Mouse (Mus musculus): ENCODE measurements around the gene C3ar1. TPM values are rescaled to one million over a fixed set of nuclear protein-coding genes. Genes with fewer than 3 reads are reported as not detected.

C3ar1 gene
- polyA plus RNA-seq, 1 experiment from 2014 or later: 2.2 TPM

DNA sequence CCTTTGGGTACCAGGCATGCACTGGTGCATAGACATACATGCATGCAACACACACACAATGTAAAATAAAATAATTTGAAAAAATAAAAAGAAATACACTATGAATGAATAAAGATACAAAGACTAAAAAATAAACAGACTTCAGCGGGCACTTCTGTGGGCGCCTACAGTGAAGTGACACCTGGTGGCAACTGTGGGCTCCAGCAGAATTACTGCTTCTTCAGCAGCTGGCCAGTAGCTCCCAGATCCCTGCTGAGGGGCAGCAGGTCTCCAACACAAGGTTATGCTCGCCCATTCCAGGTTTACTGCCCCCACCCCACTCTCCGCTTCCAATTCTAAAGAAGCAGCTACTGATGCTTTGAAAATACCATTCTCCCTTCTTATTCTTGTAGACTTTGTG lies 12.0 kb upstream of the C3ar1 start:
- H3K4me2 ChIP-seq (replicated peaks): no peak overlapping the region
- no peaks in the 10 kb centered on the region for H3K4me1 ChIP-seq
- no peak for ATAC-seq (ENCODE audit: low FRiP score)
- no peak overlapping the region for H3K27ac ChIP-seq
- no peaks in the 10 kb centered on the region for H3K36me3 ChIP-seq
- H3K9ac ChIP-seq: no peak overlapping the region
- H3K4me3 ChIP-seq: no peak overlapping the region
- WGBS: 66% methylated on average over 4 of the region's 4 CpGs
- H3K9me3 ChIP-seq (replicated peaks): no peaks in the 10 kb centered on the region
- H3K27me3 ChIP-seq: no peaks in the 10 kb centered on the region; the same call in 1 of the 2 replicates

DNA sequence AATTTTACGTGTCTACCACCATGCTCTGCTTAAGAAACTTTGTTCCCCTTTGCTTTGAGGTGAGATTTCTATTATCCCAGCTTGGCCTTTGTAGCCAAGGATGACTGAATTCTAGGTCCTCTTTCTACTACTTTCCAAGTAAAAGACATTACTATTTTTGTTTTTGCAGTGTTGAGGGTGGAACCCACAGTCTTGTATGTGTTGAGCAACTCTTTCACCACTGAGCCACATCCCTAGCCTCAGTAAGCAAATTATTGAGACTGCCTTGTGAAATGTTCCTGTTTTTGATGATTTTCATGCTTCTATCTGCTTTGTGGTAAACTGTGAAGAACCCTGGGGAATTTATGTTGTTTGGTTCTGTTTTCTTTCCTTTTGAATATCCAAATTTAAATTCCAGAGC lies 6.9 kb upstream of the C3ar1 start:
- Histone ChIP-seq H3K9me3 (replicated peaks) (peaks cover 18% of the 10 kb centered on the region), H3K4me1 (no peaks in the 10 kb centered on the region), H3K4me3 (no peak overlapping the region), H3K9ac (no peak overlapping the region), H3K27me3 (no peaks in the 10 kb centered on the region), H3K27ac (no peak overlapping the region), H3K4me2 (replicated peaks) (no peak overlapping the region), H3K36me3 (no peaks in the 10 kb centered on the region)
- no peak for ATAC-seq (ENCODE audit: low FRiP score)
- 96% methylated on average over 1 of the region's 1 CpGs for WGBS

DNA sequence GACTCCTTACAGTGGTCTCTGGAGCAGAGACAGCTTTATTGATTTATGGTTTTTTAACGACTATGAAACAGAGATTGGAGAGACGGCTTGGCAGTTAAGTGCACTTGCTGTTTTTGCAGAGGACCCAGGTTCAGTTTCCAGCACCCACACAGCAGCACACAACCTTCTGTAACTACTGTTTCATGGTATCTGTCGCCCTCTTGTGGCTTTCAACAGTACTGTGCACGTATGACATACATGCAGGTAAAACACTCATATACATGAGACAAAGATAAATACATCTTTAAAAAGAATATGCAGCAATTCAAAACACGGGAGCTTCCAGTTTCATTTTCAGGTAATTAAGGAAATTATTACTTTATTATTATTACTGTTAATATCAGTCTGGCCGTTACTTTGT lies 6.5 kb upstream of the C3ar1 start:
- WGBS: 81% methylated on average over 6 of the region's 6 CpGs
- Histone ChIP-seq H3K9ac (no peak overlapping the region), H3K4me2 (replicated peaks) (no peak overlapping the region), H3K27me3 (no peaks in the 10 kb centered on the region), H3K4me1 (no peaks in the 10 kb centered on the region), H3K4me3 (no peak overlapping the region), H3K27ac (no peak overlapping the region), H3K36me3 (no peaks in the 10 kb centered on the region), H3K9me3 (replicated peaks) (peaks cover 18% of the 10 kb centered on the region)
- no peak for ATAC-seq (ENCODE audit: low FRiP score)

DNA sequence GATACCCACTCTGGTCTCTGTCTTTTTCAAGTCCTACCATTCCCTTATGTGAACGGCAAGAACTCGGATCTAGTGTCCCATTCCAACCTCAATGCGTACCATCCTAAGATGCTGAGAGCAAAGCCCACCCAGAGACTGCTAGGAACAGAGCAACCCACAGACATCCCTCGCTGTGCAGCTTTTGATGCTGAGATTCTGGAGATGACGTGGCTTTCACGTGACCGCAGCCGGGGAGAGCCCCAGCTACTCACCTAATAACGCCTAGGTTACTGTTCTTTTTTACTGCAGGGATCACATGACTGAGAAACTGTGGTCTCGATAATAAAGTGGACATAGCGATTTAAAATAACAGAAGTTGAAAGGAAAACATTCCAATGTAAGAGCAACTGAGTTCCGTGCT lies 1.4 kb downstream of the C3ar1 start:
- Histone ChIP-seq H3K27me3 (no peaks in the 10 kb centered on the region), H3K4me2 (replicated peaks) (no peak overlapping the region), H3K27ac (no peak overlapping the region), H3K9ac (no peak overlapping the region), H3K4me1 (no peaks in the 10 kb centered on the region), H3K36me3 (no peaks in the 10 kb centered on the region), H3K4me3 (no peak overlapping the region), H3K9me3 (replicated peaks) (no peaks in the 10 kb centered on the region)
- no peak for ATAC-seq (ENCODE audit: low FRiP score)
- WGBS: 86% methylated on average over 12 of the region's 12 CpGs

GRCm38 (mm10) chr6:122852696-122853095 lies 3.3 kb downstream of the C3ar1 start:
- WGBS: 73% methylated on average over 2 of the region's 2 CpGs
- no peak for ATAC-seq (ENCODE audit: low FRiP score)
- Histone ChIP-seq H3K4me1 (no peaks in the 10 kb centered on the region), H3K4me3 (no peak overlapping the region), H3K27me3 (no peaks in the 10 kb centered on the region), H3K36me3 (no peaks in the 10 kb centered on the region), H3K27ac (no peak overlapping the region), H3K4me2 (replicated peaks) (no peak overlapping the region), H3K9me3 (replicated peaks) (no peaks in the 10 kb centered on the region), H3K9ac (no peak overlapping the region)

DNA sequence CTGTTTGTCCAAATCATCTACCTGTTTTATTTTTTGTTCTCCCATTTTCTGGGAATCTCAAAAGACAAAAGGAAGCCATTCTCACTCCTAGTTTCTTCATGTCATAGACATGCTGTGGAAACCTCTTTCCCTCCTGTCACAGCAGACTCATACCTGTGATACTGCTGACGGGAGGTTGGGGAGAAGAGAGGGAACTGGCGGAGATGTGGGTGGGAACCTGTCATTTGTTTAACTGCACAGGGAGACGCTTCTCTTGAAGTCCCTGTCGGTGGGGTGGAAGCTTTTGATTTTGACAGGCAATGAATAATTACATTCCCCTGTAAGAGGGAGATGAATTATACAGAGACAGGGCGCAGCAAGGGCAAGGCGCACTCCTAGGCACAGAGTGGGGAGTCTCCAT lies 12.2 kb downstream of the C3ar1 start:
- no peaks in the 10 kb centered on the region for H3K4me1 ChIP-seq
- no peak for ATAC-seq (ENCODE audit: low FRiP score)
- H3K9ac ChIP-seq: no peak overlapping the region
- WGBS: 74% methylated on average over 6 of the region's 6 CpGs
- H3K36me3 ChIP-seq: peaks cover 45% of the 10 kb centered on the region
- H3K9me3 ChIP-seq (replicated peaks): no peaks in the 10 kb centered on the region
- no peak overlapping the region for H3K4me2 ChIP-seq (replicated peaks)
- no peak overlapping the region for H3K4me3 ChIP-seq
- no peak overlapping the region for H3K27ac ChIP-seq
- no peaks in the 10 kb centered on the region for H3K27me3 ChIP-seq

DNA sequence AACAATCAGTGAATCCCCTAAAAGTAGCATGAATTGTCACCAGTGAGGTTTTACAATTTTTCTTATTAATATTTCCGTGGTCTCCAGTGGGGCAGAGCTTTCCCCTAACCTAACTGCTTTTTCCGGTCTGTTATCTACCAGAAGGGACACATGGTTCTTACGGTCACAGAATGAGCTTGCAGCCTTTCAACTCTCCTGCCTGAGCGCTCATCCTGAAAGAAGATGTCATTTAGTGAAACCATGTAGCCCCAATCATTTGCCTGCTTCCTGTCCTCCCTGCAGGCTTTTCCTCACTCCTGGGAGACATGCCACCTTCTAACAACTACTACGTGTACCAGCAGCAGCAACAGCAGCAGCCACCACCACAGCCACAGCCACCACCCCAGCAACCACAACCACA lies 18.4 kb downstream of the C3ar1 start:
- H3K36me3 ChIP-seq: peaks cover 70% of the 10 kb centered on the region
- H3K9me3 ChIP-seq (replicated peaks): no peaks in the 10 kb centered on the region; the same call in 1 of the 2 replicates

GRCm38 (mm10) chr6:122836974-122837373 lies 19.0 kb downstream of the C3ar1 start:
- H3K36me3 ChIP-seq: peaks cover 71% of the 10 kb centered on the region
- 98% methylated on average over 3 of the region's 3 CpGs for WGBS
- no peak for ATAC-seq (ENCODE audit: low FRiP score)
- H3K27ac ChIP-seq: no peak overlapping the region
- no peaks in the 10 kb centered on the region for H3K27me3 ChIP-seq
- no peak overlapping the region for H3K4me3 ChIP-seq
- H3K4me1 ChIP-seq: no peaks in the 10 kb centered on the region
- H3K9ac ChIP-seq: no peak overlapping the region
- no peak overlapping the region for H3K4me2 ChIP-seq (replicated peaks)
- no peaks in the 10 kb centered on the region; the same call in 1 of the 2 replicates for H3K9me3 ChIP-seq (replicated peaks)

More for the DNA sequence above, 18.4 kb downstream of the C3ar1 start:
- H3K27ac ChIP-seq: no peak overlapping the region
- 83% methylated on average over 5 of the region's 5 CpGs for WGBS
- H3K4me2 ChIP-seq (replicated peaks): no peak overlapping the region
- ATAC-seq (ENCODE audit: low FRiP score): no peak
- no peaks in the 10 kb centered on the region for H3K27me3 ChIP-seq
- no peak overlapping the region for H3K4me3 ChIP-seq
- H3K4me1 ChIP-seq: no peaks in the 10 kb centered on the region
- no peak overlapping the region for H3K9ac ChIP-seq

DNA sequence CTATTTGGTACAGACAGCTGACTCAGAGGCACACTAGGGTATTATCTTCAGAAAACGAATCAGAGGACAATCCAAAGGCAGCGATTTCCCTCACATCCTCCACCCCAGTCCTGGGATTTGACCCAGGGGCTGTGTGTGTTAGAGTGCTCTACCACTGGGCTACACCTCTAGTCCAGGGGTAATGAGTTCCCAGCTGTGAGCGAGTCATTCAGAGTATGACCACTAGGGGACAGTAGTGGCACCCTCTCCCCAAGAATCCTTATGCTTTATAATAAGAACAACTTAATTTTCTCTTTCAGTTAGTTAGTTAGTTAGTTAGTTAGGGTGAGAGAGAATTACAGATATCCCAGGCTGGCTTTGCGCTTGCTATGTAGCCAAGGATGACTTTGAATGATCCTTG lies 21.6 kb downstream of the C3ar1 start:
- peaks cover 57% of the 10 kb centered on the region for H3K36me3 ChIP-seq
- no peaks in the 10 kb centered on the region for H3K4me1 ChIP-seq
- no peak overlapping the region for H3K4me2 ChIP-seq (replicated peaks)
- no peak overlapping the region for H3K9ac ChIP-seq
- H3K27ac ChIP-seq: no peak overlapping the region
- no peak for ATAC-seq (ENCODE audit: low FRiP score)
- WGBS: 72% methylated on average over 4 of the region's 4 CpGs
- H3K4me3 ChIP-seq: no peak overlapping the region
- no peaks in the 10 kb centered on the region; the same call in 1 of the 2 replicates for H3K9me3 ChIP-seq (replicated peaks)
- no peaks in the 10 kb centered on the region for H3K27me3 ChIP-seq

DNA sequence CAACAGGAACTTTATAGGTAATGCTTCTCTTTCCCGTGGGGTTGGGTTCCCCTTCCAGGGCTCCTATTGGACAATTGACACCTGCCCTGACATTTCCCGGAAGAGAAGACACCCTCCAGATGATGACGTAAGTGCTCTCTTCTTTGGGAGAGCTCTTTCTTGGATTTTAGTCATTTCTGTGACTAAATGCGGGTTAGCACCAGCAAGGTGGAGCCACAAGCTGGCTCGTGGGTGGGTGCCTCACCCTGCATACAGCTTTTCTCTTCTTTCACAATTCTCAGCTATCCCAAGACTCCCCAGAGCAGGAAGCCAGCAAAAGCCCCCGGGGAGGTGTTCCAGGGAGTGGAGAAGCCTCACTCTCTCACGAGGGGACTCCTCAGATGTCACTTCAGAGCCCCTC lies 23.1 kb downstream of the C3ar1 start:
- H3K36me3 ChIP-seq: peaks cover 45% of the 10 kb centered on the region
- ATAC-seq (ENCODE audit: low FRiP score): no peak
- no peaks in the 10 kb centered on the region for H3K4me1 ChIP-seq
- H3K27ac ChIP-seq: no peak overlapping the region
- H3K4me2 ChIP-seq (replicated peaks): no peak overlapping the region
- H3K9me3 ChIP-seq (replicated peaks): no peaks in the 10 kb centered on the region; the same call in 1 of the 2 replicates
- no peak overlapping the region for H3K9ac ChIP-seq
- H3K4me3 ChIP-seq: no peak overlapping the region
- 89% methylated on average over 7 of the region's 7 CpGs for WGBS
- H3K27me3 ChIP-seq: no peaks in the 10 kb centered on the region

DNA sequence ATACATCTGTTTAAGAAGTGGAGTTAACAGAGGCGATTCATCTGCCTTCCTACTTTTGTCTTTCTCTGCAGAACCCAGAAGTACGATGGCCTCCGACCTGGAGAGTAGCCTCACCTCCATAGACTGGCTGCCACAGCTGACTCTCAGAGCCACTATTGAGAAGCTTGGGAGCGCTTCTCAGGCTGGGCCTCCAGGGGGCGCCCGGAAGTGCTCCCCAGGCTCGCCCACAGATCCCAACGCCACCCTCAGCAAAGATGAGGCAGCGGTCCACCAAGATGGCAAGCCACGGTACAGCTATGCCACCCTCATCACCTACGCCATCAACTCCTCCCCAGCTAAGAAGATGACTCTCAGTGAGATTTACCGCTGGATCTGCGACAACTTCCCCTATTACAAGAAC lies 27.9 kb downstream of the C3ar1 start:
- peaks cover 10% of the 10 kb centered on the region; the same call in 1 of the 2 replicates for H3K4me1 ChIP-seq
- 49% methylated on average over 13 of the region's 13 CpGs for WGBS

GRCm38 (mm10) chr6:122825923-122826742 lies 29.8 kb downstream of the C3ar1 start:
- no peaks in the 10 kb centered on the region for H3K27me3 ChIP-seq
- peak; percentile 55 for ATAC-seq (ENCODE audit: low FRiP score)
- no peak overlapping the region for H3K27ac ChIP-seq
- peak overlapping the region; percentile 29 for H3K4me3 ChIP-seq
- no peaks in the 10 kb centered on the region for H3K9me3 ChIP-seq (replicated peaks)
- H3K4me2 ChIP-seq (replicated peaks): peak overlapping the region; percentile 62
- peaks cover 8% of the 10 kb centered on the region; the same call in 1 of the 2 replicates for H3K36me3 ChIP-seq
- peak overlapping the region; percentile 36 for H3K9ac ChIP-seq
- 6% methylated on average over 29 of the region's 29 CpGs for WGBS
- peaks cover 18% of the 10 kb centered on the region for H3K4me1 ChIP-seq

More for the DNA sequence above, 27.9 kb downstream of the C3ar1 start:
- Histone ChIP-seq H3K36me3 (peaks cover 16% of the 10 kb centered on the region), H3K9ac (no peak overlapping the region), H3K27me3 (no peaks in the 10 kb centered on the region), H3K27ac (no peak overlapping the region), H3K4me3 (no peak overlapping the region), H3K4me2 (replicated peaks) (no peak overlapping the region), H3K9me3 (replicated peaks) (no peaks in the 10 kb centered on the region)
- ATAC-seq (ENCODE audit: low FRiP score): no peak

DNA sequence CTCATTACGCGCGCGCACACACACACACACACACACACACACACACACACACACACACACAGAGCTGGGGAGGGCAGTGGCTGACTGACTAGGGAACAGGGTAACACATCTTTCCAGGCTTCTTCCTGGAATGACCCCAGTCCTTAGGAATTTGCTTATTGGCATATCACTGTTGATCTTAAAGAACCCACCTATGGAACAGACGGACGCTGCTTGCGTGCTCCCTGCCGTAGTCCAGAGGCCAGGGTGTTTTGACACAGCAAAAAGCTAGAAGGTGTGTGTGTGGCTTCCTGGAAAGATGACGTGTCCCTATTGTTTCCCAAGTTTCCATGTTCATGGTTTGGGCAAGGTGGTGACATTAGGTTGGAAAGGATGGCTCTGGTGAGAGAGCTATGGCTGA lies 30.8 kb downstream of the C3ar1 start:
- Histone ChIP-seq H3K9ac (no peak overlapping the region), H3K27me3 (no peaks in the 10 kb centered on the region), H3K36me3 (peaks cover 8% of the 10 kb centered on the region; the same call in 1 of the 2 replicates), H3K4me3 (no peak overlapping the region), H3K4me1 (peaks cover 27% of the 10 kb centered on the region), H3K9me3 (replicated peaks) (no peaks in the 10 kb centered on the region), H3K4me2 (replicated peaks) (no peak overlapping the region), H3K27ac (no peak overlapping the region)
- WGBS: 94% methylated on average over 9 of the region's 9 CpGs
- ATAC-seq (ENCODE audit: low FRiP score): no peak

Measured in hindbrain, embryonic 12.5 days (tissue).